Mouse (Mus musculus) cerebellum, adult 9-11 months (tissue): ENCODE measurements around the gene Cbfa2t3.
A peak's percentile ranks its signal among the peaks of the same experiment; 100 is the strongest.

Source experiments
- DNase-seq: peaks from one replicate; pipeline ENCODE4 v3.0.0; 2022

Cbfa2t3 gene

GRCm38 (mm10) chr8:122699005-122699492 is at the start of gene Cbfa2t3:
TSS of gene Cbfa2t3 (minus strand) at chr8:122699109.
- DNase-seq: peak; percentile 47

GRCm38 (mm10) chr8:122747825-122748224 is 48.9 kb upstream of the Cbfa2t3 start:
- no peak for DNase-seq

GRCm38 (mm10) chr8:122746439-122746838 is 47.5 kb upstream of the Cbfa2t3 start:
- DNase-seq: no peak

GRCm38 (mm10) chr8:122745750-122746275 is 46.9 kb upstream of the Cbfa2t3 start:
- DNase-seq: no peak

GRCm38 (mm10) chr8:122745022-122745749 is 46.3 kb upstream of the Cbfa2t3 start:
- DNase-seq: peak; percentile 67

GRCm38 (mm10) chr8:122742471-122742870 is 43.6 kb upstream of the Cbfa2t3 start:
- no peak for DNase-seq

- peak; percentile 78 for DNase-seq
These were observed 40.3 kb upstream of the Cbfa2t3 start for GRCm38 (mm10) chr8:122739102-122739725.

GRCm38 (mm10) chr8:122737886-122738285 is 39.0 kb upstream of the Cbfa2t3 start:
- no peak for DNase-seq

GRCm38 (mm10) chr8:122737071-122737470 is 38.2 kb upstream of the Cbfa2t3 start:
- no peak for DNase-seq

GRCm38 (mm10) chr8:122736623-122737022 is 37.7 kb upstream of the Cbfa2t3 start:
- no peak for DNase-seq

- DNase-seq: no peak
These were observed 36.9 kb upstream of the Cbfa2t3 start for GRCm38 (mm10) chr8:122735542-122736473.

- DNase-seq: no peak
These were observed 36.2 kb upstream of the Cbfa2t3 start for GRCm38 (mm10) chr8:122735110-122735509.

- no peak for DNase-seq
These were observed 29.7 kb upstream of the Cbfa2t3 start for GRCm38 (mm10) chr8:122728630-122729029.

- DNase-seq: no peak
These were observed 28.5 kb upstream of the Cbfa2t3 start for GRCm38 (mm10) chr8:122727412-122727811.

GRCm38 (mm10) chr8:122726789-122727188 is 27.9 kb upstream of the Cbfa2t3 start:
- DNase-seq: no peak

- no peak for DNase-seq
These were observed 26.3 kb upstream of the Cbfa2t3 start for GRCm38 (mm10) chr8:122725187-122725586.

GRCm38 (mm10) chr8:122720811-122721640 is 22.1 kb upstream of the Cbfa2t3 start:
- DNase-seq: peak; percentile 76

- DNase-seq: no peak
These were observed 21.3 kb upstream of the Cbfa2t3 start for GRCm38 (mm10) chr8:122720070-122720729.

GRCm38 (mm10) chr8:122719500-122720065 is 20.7 kb upstream of the Cbfa2t3 start:
- no peak for DNase-seq

GRCm38 (mm10) chr8:122718711-122719499 is 20.0 kb upstream of the Cbfa2t3 start:
- DNase-seq: no peak
